Mouse (Mus musculus) heart, embryonic 13.5 days (tissue): ENCODE measurements at regions not wholly inside any gene's neighbourhood (a gene's known extent, or its start where the extent isn't known, plus 50 kb on each side); places are given as distances from the start of the nearest gene placed in this dataset. TPM values are rescaled to one million over a fixed set of nuclear protein-coding genes. Genes with fewer than 3 reads are reported as not detected.

Experiments
- ATAC-seq: fragments of 200-750 bp; cut with Nextera tagmentation; 2 replicates; pipeline ENCODE4 v1.8.0; 2017; ENCODE audit warnings: moderate TSS enrichment; ENCODE audit not compliant: insufficient number of reproducible peaks, low FRiP score, low TSS enrichment; ENCODE audit errors: extremely low read depth
- H3K27ac ChIP-seq: fragments of 300-500 bp; sonication (generic); replicated peaks from 2 replicates; pipeline ENCODE4 v1.5.1; 2015; ENCODE audit warnings: moderate library complexity, mild to moderate bottlenecking, inconsistent platforms
- H3K27me3 ChIP-seq: fragments of 300-500 bp; sonication (generic); replicated peaks from 2 replicates; pipeline ENCODE4 v1.6.1; 2015; ENCODE audit warnings: mild to moderate bottlenecking, inconsistent platforms
- H3K36me3 ChIP-seq: fragments of 300-500 bp; sonication (generic); 2 replicates; pipeline ENCODE4 v1.6.1; 2015; ENCODE audit warnings: mild to moderate bottlenecking, inconsistent platforms
- H3K4me1 ChIP-seq: fragments of 300-500 bp; sonication (generic); 2 replicates; pipeline ENCODE4 v1.6.1; 2015; ENCODE audit warnings: inconsistent platforms
- H3K4me2 ChIP-seq: fragments of 300-500 bp; sonication (generic); 2 replicates; pipeline ENCODE4 v1.6.1; 2015; ENCODE audit warnings: inconsistent platforms, mild to moderate bottlenecking, moderate library complexity
- H3K4me3 ChIP-seq: fragments of 300-500 bp; sonication (generic); 2 replicates; pipeline ENCODE4 v1.5.1; 2015; ENCODE audit warnings: moderate library complexity, mild to moderate bottlenecking, inconsistent platforms
- H3K9ac ChIP-seq: fragments of 300-500 bp; sonication (generic); 2 replicates; pipeline ENCODE4 v1.6.1; 2015; ENCODE audit warnings: inconsistent platforms, mild to moderate bottlenecking, moderate library complexity
- H3K9me3 ChIP-seq: fragments of 300-500 bp; sonication (generic); 2 replicates; pipeline ENCODE4 v1.6.1; 2016; ENCODE audit warnings: inconsistent platforms
- WGBS: fragments of 180-500 bp; shearing (Covaris S2); methylation state at CpG from one replicate; pipeline ENCODE4 v1.1.7; 2015; ENCODE audit warnings: mixed read lengths; 5-methylcytosine and 5-hydroxymethylcytosine counted together
- microRNA-seq: library from miRNA; unstranded; fragments of <30 nt; microRNA quantifications from one replicate; pipeline ENCODE4, GENCODE M21; 2016

- no peaks in the 10 kb centered on the region for H3K27me3 ChIP-seq
- no peak for ATAC-seq
- H3K4me2 ChIP-seq = no peak overlapping the region
- no peak overlapping the region for H3K9ac ChIP-seq
- H3K36me3 ChIP-seq = no peaks in the 10 kb centered on the region
- H3K4me3 ChIP-seq = no peak overlapping the region
- H3K9me3 ChIP-seq = 0 out of 2 replicates have a peak, but pooled peaks cover 5% of the 10 kb centered on the region
- no peak overlapping the region for H3K27ac ChIP-seq
- WGBS = 83% methylated on average over 6 of the region's 6 CpGs
- peaks cover 6% of the 10 kb centered on the region; the same call in 1 of the 2 replicates for H3K4me1 ChIP-seq
These were observed 237.8 kb downstream of the Cdc5l start for GRCm38 (mm10) chr17:45195779-45196178.

- no peak for ATAC-seq
- no peak overlapping the region for H3K27ac ChIP-seq
These were observed 238.7 kb downstream of the Cdc5l start for GRCm38 (mm10) chr17:45194786-45195281.

DNA sequence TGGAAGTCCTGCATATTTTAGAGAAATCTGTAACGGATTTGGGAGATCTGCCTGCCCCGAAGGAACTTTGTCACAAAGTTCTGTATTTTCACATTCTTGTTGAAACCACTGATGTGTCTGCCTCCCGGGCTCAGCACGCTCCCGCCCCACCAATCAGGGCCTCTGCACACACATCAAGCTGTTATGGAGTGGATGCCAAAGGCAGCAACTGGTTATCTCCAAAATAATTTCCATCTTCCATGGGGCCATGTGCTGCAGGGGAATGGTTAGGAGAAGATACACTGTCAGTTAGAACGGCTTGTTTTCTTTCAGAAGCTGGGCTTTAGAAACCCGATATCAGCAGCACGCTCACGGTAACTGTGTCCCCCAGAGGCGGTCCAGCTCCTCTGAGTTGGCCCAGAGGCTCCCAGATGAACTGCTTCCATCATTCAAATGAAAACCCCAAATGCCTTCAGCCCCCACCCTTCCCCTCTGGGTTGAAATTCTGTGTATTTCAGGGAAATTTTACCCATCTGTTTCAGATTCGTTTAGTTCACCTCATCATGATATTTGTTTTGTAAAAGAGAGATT, 240.0 kb downstream of the Cdc5l start:
- Histone ChIP-seq H3K4me2 (no peak overlapping the region), H3K27ac (no peak overlapping the region), H3K4me1 (peaks cover 6% of the 10 kb centered on the region; the same call in 1 of the 2 replicates), H3K27me3 (no peaks in the 10 kb centered on the region), H3K9ac (no peak overlapping the region), H3K9me3 (0 out of 2 replicates have a peak, but pooled peaks cover 5% of the 10 kb centered on the region), H3K4me3 (no peak overlapping the region), H3K36me3 (no peaks in the 10 kb centered on the region)
- 41% methylated on average over 11 of the region's 11 CpGs for WGBS
- ATAC-seq = no peak

More at GRCm38 (mm10) chr17:45194786-45195281, 238.7 kb downstream of the Cdc5l start:
- Histone ChIP-seq H3K9me3 (0 out of 2 replicates have a peak, but pooled peaks cover 5% of the 10 kb centered on the region), H3K36me3 (no peaks in the 10 kb centered on the region), H3K4me1 (peaks cover 6% of the 10 kb centered on the region; the same call in 1 of the 2 replicates), H3K27me3 (no peaks in the 10 kb centered on the region), H3K4me3 (no peak overlapping the region), H3K4me2 (no peak overlapping the region), H3K9ac (no peak overlapping the region)
- WGBS = 46% methylated on average over 13 of the region's 13 CpGs

- 0 out of 2 replicates have a peak, but pooled peaks cover 6% of the 10 kb centered on the region for H3K4me1 ChIP-seq
- no peak overlapping the region for H3K9ac ChIP-seq
- H3K9me3 ChIP-seq = peaks cover 7% of the 10 kb centered on the region; the same call in 1 of the 2 replicates
- H3K27me3 ChIP-seq = no peaks in the 10 kb centered on the region
- H3K4me2 ChIP-seq = no peak overlapping the region
- no peaks in the 10 kb centered on the region for H3K36me3 ChIP-seq
- 82% methylated on average over 7 of the region's 7 CpGs for WGBS
- ATAC-seq = no peak
- no peak overlapping the region for H3K27ac ChIP-seq
- H3K4me3 ChIP-seq = no peak overlapping the region
These were observed 246.1 kb downstream of the Cdc5l start for GRCm38 (mm10) chr17:45187402-45187801.

GRCm38 (mm10) chr17:45176340-45176739, 257.2 kb downstream of the Cdc5l start:
- Histone ChIP-seq H3K27me3 (no peaks in the 10 kb centered on the region), H3K36me3 (no peaks in the 10 kb centered on the region), H3K4me1 (0 out of 2 replicates have a peak, but pooled peaks cover 3% of the 10 kb centered on the region), H3K27ac (no peak overlapping the region), H3K9ac (no peak overlapping the region), H3K4me2 (no peak overlapping the region), H3K9me3 (0 out of 2 replicates have a peak, but pooled peaks cover 6% of the 10 kb centered on the region), H3K4me3 (no peak overlapping the region)
- ATAC-seq = no peak
- 66% methylated on average over 4 of the region's 4 CpGs for WGBS

- Histone ChIP-seq H3K4me2 (no peak overlapping the region), H3K4me1 (peaks cover 25% of the 10 kb centered on the region), H3K36me3 (no peaks in the 10 kb centered on the region), H3K4me3 (no peak overlapping the region), H3K9ac (no peak overlapping the region), H3K27me3 (peaks cover 4% of the 10 kb centered on the region; the same call in 1 of the 2 replicates), H3K9me3 (no peaks in the 10 kb centered on the region), H3K27ac (no peak overlapping the region)
- WGBS = 49% methylated on average over 10 of the region's 10 CpGs
- no peak for ATAC-seq
These were observed 264.1 kb downstream of the Cdc5l start for GRCm38 (mm10) chr17:45169257-45169994.

Small RNA genes lying in the stretch of these regions (microRNA-seq; reads per million reads assigned to microRNA genes)
- gene Gm24979 = not detected
